Mouse (Mus musculus) forebrain, embryonic 12.5 days (tissue): Measurements from ENCODE around the gene Tymp. TPM values are rescaled to one million over a fixed set of nuclear protein-coding genes. Genes with fewer than 3 reads are reported as not detected.

Source experiments
- ATAC-seq: fragments of 200-750 bp; cut with Nextera tagmentation; 2 replicates; pipeline ENCODE4 v1.8.0; 2017; ENCODE audit warnings: moderate TSS enrichment; ENCODE audit not compliant: low FRiP score
- H3K27ac ChIP-seq: fragments of 300-500 bp; sonication (generic); 2 replicates; pipeline ENCODE4 v1.5.1; 2016; ENCODE audit warnings: mild to moderate bottlenecking
- H3K27me3 ChIP-seq: fragments of 300-500 bp; sonication (generic); 2 replicates; pipeline ENCODE4 v1.6.1; 2016; ENCODE audit warnings: mild to moderate bottlenecking
- H3K36me3 ChIP-seq: fragments of 300-500 bp; sonication (generic); replicated peaks from 2 replicates; pipeline ENCODE4 v1.6.1; 2016; ENCODE audit warnings: mild to moderate bottlenecking
- H3K4me1 ChIP-seq: fragments of 300-500 bp; sonication (generic); 2 replicates; pipeline ENCODE4 v1.6.1; 2016
- H3K4me2 ChIP-seq: fragments of 300-500 bp; sonication (generic); 2 replicates; pipeline ENCODE4 v1.6.1; 2016; ENCODE audit warnings: mild to moderate bottlenecking, moderate library complexity
- H3K4me3 ChIP-seq: fragments of 300-500 bp; sonication (generic); replicated peaks from 2 replicates; pipeline ENCODE4 v1.5.1; 2016; ENCODE audit warnings: mild to moderate bottlenecking
- H3K9ac ChIP-seq: fragments of 300-500 bp; sonication (generic); 2 replicates; pipeline ENCODE4 v1.6.1; 2016; ENCODE audit warnings: mild to moderate bottlenecking
- H3K9me3 ChIP-seq: fragments of 300-500 bp; sonication (generic); 2 replicates; pipeline ENCODE4 v1.6.1; 2016
- WGBS: fragments of 180-500 bp; shearing (Covaris S2); methylation state at CpG from one replicate; pipeline ENCODE4 v1.1.7; 2016; 5-methylcytosine and 5-hydroxymethylcytosine counted together
- polyA plus RNA-seq: library from polyadenylated mRNA; unstranded; fragments of >200 nt; fragmentation: Nextera tagmentation; extraction: Ambion mirVana; gene quantifications from 2 replicates; pipeline ENCODE4 v1.2.1, GENCODE M21; 2016

Tymp gene
- polyA plus RNA-seq, result 1.1 and 1.4 TPM in 2 replicates

GRCm38 (mm10) chr15:89376957-89377356 is at the start of gene Tymp:
Gene Tymp, minus strand, starts transcription at chr15:89377039.
- no peak for ATAC-seq
- Histone ChIP-seq H3K27me3 (peaks cover 49% of the 10 kb centered on the region), H3K27ac (no peak within 1 kb of the TSS), H3K4me2 (no peak within 1 kb of the TSS), H3K4me3 (no peak within 1 kb of the TSS), H3K9me3 (no peaks in the 10 kb centered on the region), H3K9ac (no peak within 1 kb of the TSS), H3K4me1 (peaks cover 33% of the 10 kb centered on the region), H3K36me3 (peaks cover 9% of the 10 kb centered on the region)
- WGBS, result 17% methylated on average over 16 of the region's 16 CpGs

GRCm38 (mm10) chr15:89425711-89426121 is 48.9 kb upstream of the Tymp start, which contains the start of gene Cpt1b:
Gene Cpt1b, minus strand, starts transcription at chr15:89425863.
- Histone ChIP-seq H3K36me3 (peaks cover 25% of the 10 kb centered on the region), H3K4me3 (no peak within 1 kb of the TSS)

GRCm38 (mm10) chr15:89424621-89425020 is 47.8 kb upstream of the Tymp start:
- H3K4me3 ChIP-seq, result no peak overlapping the region
- no peak overlapping the region for H3K27ac ChIP-seq
- no peaks in the 10 kb centered on the region for H3K9me3 ChIP-seq
- H3K9ac ChIP-seq, result no peak overlapping the region
- H3K4me2 ChIP-seq, result no peak overlapping the region
- ATAC-seq, result no peak
- H3K4me1 ChIP-seq, result peaks cover 11% of the 10 kb centered on the region
- peaks cover 35% of the 10 kb centered on the region for H3K36me3 ChIP-seq
- 85% methylated on average over 8 of the region's 8 CpGs for WGBS
- no peaks in the 10 kb centered on the region for H3K27me3 ChIP-seq

More at GRCm38 (mm10) chr15:89425711-89426121, 48.9 kb upstream of the Tymp start, which contains the start of gene Cpt1b:
- no peak within 1 kb of the TSS for H3K27ac ChIP-seq
- H3K9ac ChIP-seq, result no peak within 1 kb of the TSS
- no peak within 1 kb of the TSS for H3K4me2 ChIP-seq
- 38% methylated on average over 6 of the region's 6 CpGs for WGBS
- H3K27me3 ChIP-seq, result no peaks in the 10 kb centered on the region
- no peak for ATAC-seq
- H3K4me1 ChIP-seq, result peaks cover 16% of the 10 kb centered on the region
- H3K9me3 ChIP-seq, result no peaks in the 10 kb centered on the region

- WGBS, result 94% methylated on average over 9 of the region's 9 CpGs
- no peak overlapping the region for H3K9ac ChIP-seq
- H3K4me3 ChIP-seq, result no peak overlapping the region
- no peak overlapping the region for H3K27ac ChIP-seq
- no peaks in the 10 kb centered on the region for H3K4me1 ChIP-seq
- ATAC-seq, result no peak
- no peak overlapping the region for H3K4me2 ChIP-seq
- no peaks in the 10 kb centered on the region for H3K27me3 ChIP-seq
- no peaks in the 10 kb centered on the region for H3K9me3 ChIP-seq
- peaks cover 52% of the 10 kb centered on the region for H3K36me3 ChIP-seq
Observed at GRCm38 (mm10) chr15:89421938-89422337, 45.1 kb upstream of the Tymp start.

- Histone ChIP-seq H3K4me3 (no peak overlapping the region), H3K4me1 (no peaks in the 10 kb centered on the region), H3K36me3 (peaks cover 37% of the 10 kb centered on the region), H3K9me3 (no peaks in the 10 kb centered on the region), H3K4me2 (no peak overlapping the region), H3K27me3 (no peaks in the 10 kb centered on the region), H3K27ac (no peak overlapping the region), H3K9ac (no peak overlapping the region)
- whole genome bisulfite sequencing, result 85% methylated on average over 8 of the region's 8 CpGs
- no peak for ATAC-seq
Observed at GRCm38 (mm10) chr15:89415282-89415681, 38.4 kb upstream of the Tymp start.

GRCm38 (mm10) chr15:89410118-89410517 is 33.3 kb upstream of the Tymp start, which contains the start of gene Syce3:
Gene Syce3, minus strand, starts transcription at chr15:89410503.
- H3K27ac ChIP-seq, result no peak within 1 kb of the TSS
- peaks cover 11% of the 10 kb centered on the region for H3K9me3 ChIP-seq
- H3K9ac ChIP-seq, result no peak within 1 kb of the TSS
- H3K4me2 ChIP-seq, result no peak within 1 kb of the TSS
- 88% methylated on average over 24 of the region's 24 CpGs for WGBS
- H3K4me1 ChIP-seq, result no peaks in the 10 kb centered on the region
- no peaks in the 10 kb centered on the region for H3K36me3 ChIP-seq
- H3K27me3 ChIP-seq, result no peaks in the 10 kb centered on the region
- ATAC-seq, result no peak
- H3K4me3 ChIP-seq, result no peak within 1 kb of the TSS

- Histone ChIP-seq H3K9ac (no peak overlapping the region), H3K4me2 (no peak overlapping the region), H3K27ac (no peak overlapping the region), H3K36me3 (no peaks in the 10 kb centered on the region), H3K4me3 (no peak overlapping the region), H3K27me3 (no peaks in the 10 kb centered on the region), H3K9me3 (peaks cover 11% of the 10 kb centered on the region), H3K4me1 (no peaks in the 10 kb centered on the region)
- ATAC-seq, result no peak
Observed at GRCm38 (mm10) chr15:89406691-89407090, 29.9 kb upstream of the Tymp start.

- 85% methylated on average over 10 of the region's 10 CpGs for WGBS
Observed at GRCm38 (mm10) chr15:89404831-89405623, 28.2 kb upstream of the Tymp start.

GRCm38 (mm10) chr15:89402471-89402870 is 25.6 kb upstream of the Tymp start:
- Histone ChIP-seq H3K4me2 (no peak overlapping the region), H3K27me3 (no peaks in the 10 kb centered on the region), H3K36me3 (no peaks in the 10 kb centered on the region), H3K4me1 (no peaks in the 10 kb centered on the region), H3K4me3 (no peak overlapping the region), H3K9me3 (no peaks in the 10 kb centered on the region), H3K27ac (no peak overlapping the region), H3K9ac (no peak overlapping the region)
- no peak for ATAC-seq
- WGBS, result 88% methylated on average over 1 of the region's 1 CpGs

More at GRCm38 (mm10) chr15:89404831-89405623, 28.2 kb upstream of the Tymp start:
- no peak overlapping the region for H3K9ac ChIP-seq
- no peak overlapping the region for H3K4me2 ChIP-seq
- H3K4me1 ChIP-seq, result no peaks in the 10 kb centered on the region
- H3K9me3 ChIP-seq, result peaks cover 9% of the 10 kb centered on the region
- no peaks in the 10 kb centered on the region for H3K36me3 ChIP-seq
- no peak overlapping the region for H3K4me3 ChIP-seq
- no peak overlapping the region for H3K27ac ChIP-seq
- no peaks in the 10 kb centered on the region for H3K27me3 ChIP-seq
- ATAC-seq, result no peak

- H3K27ac ChIP-seq, result no peak overlapping the region
- H3K27me3 ChIP-seq, result no peaks in the 10 kb centered on the region
- H3K4me1 ChIP-seq, result no peaks in the 10 kb centered on the region
- H3K4me2 ChIP-seq, result no peak overlapping the region
- no peak overlapping the region for H3K9ac ChIP-seq
- no peaks in the 10 kb centered on the region for H3K36me3 ChIP-seq
- 65% methylated on average over 1 of the region's 1 CpGs for WGBS
- H3K9me3 ChIP-seq, result no peaks in the 10 kb centered on the region
- no peak overlapping the region for H3K4me3 ChIP-seq
- ATAC-seq, result no peak
Observed at GRCm38 (mm10) chr15:89399716-89400115, 22.9 kb upstream of the Tymp start.

- no peak overlapping the region for H3K9ac ChIP-seq
- ATAC-seq, result no peak
- no peak overlapping the region for H3K27ac ChIP-seq
- no peak overlapping the region for H3K4me3 ChIP-seq
- 67% methylated on average over 2 of the region's 2 CpGs for WGBS
- no peaks in the 10 kb centered on the region for H3K36me3 ChIP-seq
- no peak overlapping the region for H3K4me2 ChIP-seq
- H3K27me3 ChIP-seq, result no peaks in the 10 kb centered on the region
- H3K9me3 ChIP-seq, result no peaks in the 10 kb centered on the region
- H3K4me1 ChIP-seq, result no peaks in the 10 kb centered on the region
Observed at GRCm38 (mm10) chr15:89398146-89398545, 21.3 kb upstream of the Tymp start.

- Histone ChIP-seq H3K4me2 (no peak overlapping the region), H3K27me3 (no peaks in the 10 kb centered on the region), H3K27ac (no peak overlapping the region), H3K4me3 (no peak overlapping the region), H3K9ac (no peak overlapping the region), H3K9me3 (no peaks in the 10 kb centered on the region), H3K4me1 (no peaks in the 10 kb centered on the region), H3K36me3 (no peaks in the 10 kb centered on the region)
- 90% methylated on average over 4 of the region's 4 CpGs for WGBS
- ATAC-seq, result no peak
Observed at GRCm38 (mm10) chr15:89396883-89397282, 20.0 kb upstream of the Tymp start.

GRCm38 (mm10) chr15:89390081-89390480 is 13.2 kb upstream of the Tymp start:
- Histone ChIP-seq H3K27me3 (peaks cover 4% of the 10 kb centered on the region), H3K4me1 (no peaks in the 10 kb centered on the region), H3K27ac (no peak overlapping the region), H3K4me3 (no peak overlapping the region), H3K4me2 (no peak overlapping the region), H3K9me3 (no peaks in the 10 kb centered on the region), H3K36me3 (no peaks in the 10 kb centered on the region), H3K9ac (no peak overlapping the region)
- 91% methylated on average over 10 of the region's 10 CpGs for WGBS
- no peak for ATAC-seq
